Mouse (Mus musculus) heart, postnatal 14 days (tissue): Measurements from ENCODE around the gene 1700029F12Rik. TPM values are rescaled to one million over a fixed set of nuclear protein-coding genes. Genes with fewer than 3 reads are reported as not detected.

Experiments
- DNase-seq, 2 experiments: peaks; one replicate each; pipeline ENCODE4 v3.0.0; 2021 to 2022
- intact Hi-C: fragments of 180-260 bp; cut with DNase I; formaldehyde crosslinking; loops from one replicate; pipeline ENCODE4 v1.15.1; 2025
- total RNA-seq, 2 experiments: library from RNA; stranded (reverse); gene quantifications; 2 replicates each; pipeline ENCODE4 v1.2.3; 2021

1700029F12Rik gene
- total RNA-seq, 2 experiments from 2014 or later: not detected

DNA sequence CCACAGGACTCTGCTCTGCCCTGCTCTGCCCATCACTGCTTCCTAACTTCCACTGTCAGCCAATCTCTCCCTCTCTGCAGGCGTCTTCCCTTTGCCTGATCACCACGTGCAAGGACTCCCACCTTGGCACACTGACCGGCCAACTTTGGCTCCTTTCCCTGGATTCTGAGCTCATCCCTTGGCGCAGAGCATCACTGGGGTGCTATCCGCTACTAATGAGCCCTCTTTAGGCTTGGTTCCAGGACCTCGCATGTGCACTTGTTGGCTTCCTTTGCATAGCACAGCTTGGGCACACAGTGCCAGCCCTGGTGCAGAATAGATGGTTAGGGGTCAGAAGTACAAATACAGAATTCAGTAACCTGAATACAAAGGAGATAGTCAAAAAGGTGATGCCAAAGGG is 17.0 kb upstream of the 1700029F12Rik start:
- intact Hi-C loops: loop anchor here (10.0 kb wide), 1 partner anchor 196 kb away; no protein-coding TSS in a partner anchor
- no peak for DNase-seq

GRCm38 (mm10) chr13:97030075-97030474 is 4.1 kb downstream of the 1700029F12Rik start:
- intact Hi-C loops: no loop called here
- DNase-seq: no peak

- DNase-seq: no peak
- intact Hi-C loops: no loop called here
These were observed 12.3 kb downstream of the 1700029F12Rik start for GRCm38 (mm10) chr13:97021906-97022305.

DNA sequence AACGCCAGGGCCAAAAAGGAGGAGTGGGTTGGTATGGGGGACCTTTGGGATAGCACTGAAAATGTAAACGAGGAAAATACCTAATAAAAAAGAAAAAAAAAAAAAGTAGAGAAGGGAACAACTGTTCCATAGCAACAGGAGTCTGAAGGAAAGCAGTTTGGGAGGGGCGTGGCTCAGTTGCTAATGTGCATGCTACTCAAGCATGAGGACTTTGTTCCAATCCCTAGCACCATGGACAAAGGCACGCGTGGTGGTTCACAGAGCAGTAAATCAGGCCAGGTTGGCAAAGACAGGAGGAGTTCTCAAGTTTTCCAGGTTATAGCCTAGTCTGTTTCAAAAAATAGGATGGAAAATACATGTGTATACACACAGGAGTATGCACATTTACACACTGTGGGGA is 14.0 kb downstream of the 1700029F12Rik start:
- intact Hi-C loops: no loop called here
- DNase-seq: no peak

- no peak for DNase-seq
- intact Hi-C loops: no loop called here
These were observed 16.5 kb downstream of the 1700029F12Rik start for GRCm38 (mm10) chr13:97017711-97018110.

DNA sequence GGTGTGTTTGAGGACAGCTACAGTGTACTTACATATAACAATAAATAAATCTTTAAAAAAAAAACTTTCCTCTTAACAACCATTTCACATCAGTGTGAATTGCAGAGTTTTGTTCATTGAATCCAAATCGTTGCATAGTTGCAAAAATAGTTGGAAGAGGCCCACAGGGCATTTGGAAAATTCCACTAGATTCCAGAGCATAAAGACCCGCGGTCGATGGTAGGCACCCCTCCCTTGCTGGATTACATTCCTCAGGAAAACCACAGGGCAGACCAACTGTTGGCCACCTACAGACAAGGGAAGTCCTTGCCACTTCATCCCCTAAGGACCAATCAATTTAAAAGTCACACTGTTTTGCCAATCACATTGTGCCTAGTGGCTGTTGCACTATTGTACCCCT is 19.8 kb downstream of the 1700029F12Rik start:
- no peak for DNase-seq
- intact Hi-C loops: no loop called here

- intact Hi-C loops: loop anchor here (10.0 kb wide), 1 partner anchor 154 kb away; no protein-coding TSS in a partner anchor
- DNase-seq: no peak
These were observed 25.7 kb downstream of the 1700029F12Rik start for GRCm38 (mm10) chr13:97008266-97009153.

GRCm38 (mm10) chr13:97007501-97008265 is 26.5 kb downstream of the 1700029F12Rik start:
- intact Hi-C loops: loop anchor here (10.0 kb wide), 1 partner anchor 153 kb away; no protein-coding TSS in a partner anchor

GRCm38 (mm10) chr13:97006784-97007183 is 27.4 kb downstream of the 1700029F12Rik start:
- DNase-seq: no peak
- intact Hi-C loops: loop anchor here (10.0 kb wide), 1 partner anchor 152 kb away; no protein-coding TSS in a partner anchor

More at GRCm38 (mm10) chr13:97007501-97008265, 26.5 kb downstream of the 1700029F12Rik start:
- no peak for DNase-seq

DNA sequence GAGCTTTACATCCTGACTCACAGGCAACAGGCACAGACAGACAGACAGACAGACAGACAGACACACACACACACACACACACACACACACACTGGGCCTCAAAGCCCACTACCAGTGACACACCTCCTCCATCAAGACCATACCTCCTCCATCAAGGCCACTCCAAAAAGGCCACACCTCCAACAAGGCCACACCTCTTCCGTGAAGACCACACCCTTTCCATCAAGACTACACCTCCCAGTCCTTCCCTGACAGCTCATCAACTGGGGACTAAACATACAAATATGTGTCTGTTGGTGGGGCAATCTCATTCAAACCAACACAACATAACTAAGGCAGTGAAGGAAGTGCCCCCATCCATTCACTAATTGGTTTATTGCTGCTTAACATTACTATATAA is 37.1 kb downstream of the 1700029F12Rik start:
- intact Hi-C loops: no loop called here
- DNase-seq: no peak

GRCm38 (mm10) chr13:96995243-96995642 is 38.9 kb downstream of the 1700029F12Rik start:
- no peak for DNase-seq
- intact Hi-C loops: no loop called here

GRCm38 (mm10) chr13:96993291-96993989 is 40.7 kb downstream of the 1700029F12Rik start:
- intact Hi-C loops: no loop called here
- no peak for DNase-seq

DNA sequence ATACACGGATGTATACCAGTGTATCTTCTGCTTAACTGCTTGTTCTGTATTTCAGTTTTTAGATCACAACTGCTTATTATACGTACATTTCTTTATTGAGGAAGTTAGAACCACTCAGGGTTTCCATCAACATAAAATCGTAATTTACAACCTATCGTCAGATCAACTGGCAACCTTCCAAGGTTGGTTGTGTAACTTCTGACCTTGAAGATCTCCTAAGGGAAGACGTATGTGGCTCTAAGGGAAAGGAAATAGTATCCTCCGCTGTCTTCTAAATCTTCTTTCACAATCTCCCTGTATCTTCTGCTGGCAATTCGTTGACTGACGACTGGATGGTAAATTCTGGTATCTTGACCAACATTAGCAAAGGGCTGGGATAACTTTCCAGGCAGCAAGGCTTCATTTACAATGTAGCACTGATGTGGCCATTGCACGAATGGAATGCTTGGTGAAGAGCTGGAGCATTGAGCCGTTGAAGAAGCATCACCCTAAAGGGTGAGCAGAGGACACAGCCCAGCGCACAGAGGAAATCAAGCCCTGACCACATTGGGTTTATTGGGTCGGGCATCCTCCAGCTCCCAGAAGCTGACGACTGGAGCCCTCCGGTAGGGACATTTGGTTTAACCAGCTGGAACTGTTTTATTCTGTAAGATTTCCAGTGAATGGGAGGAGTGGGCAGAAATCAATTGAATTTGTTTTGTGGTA is 43.4 kb downstream of the 1700029F12Rik start:
- DNase-seq: no peak

GRCm38 (mm10) chr13:96990045-96990444 is 44.1 kb downstream of the 1700029F12Rik start:
- intact Hi-C loops: no loop called here
- DNase-seq: no peak

More for the DNA sequence above, 43.4 kb downstream of the 1700029F12Rik start:
- intact Hi-C loops: no loop called here

GRCm38 (mm10) chr13:96989129-96989528 is 45.0 kb downstream of the 1700029F12Rik start:
- no peak for DNase-seq
- intact Hi-C loops: no loop called here

GRCm38 (mm10) chr13:96985599-96986275 is 48.4 kb downstream of the 1700029F12Rik start:
- intact Hi-C loops: no loop called here
- DNase-seq: no peak

- intact Hi-C loops: no loop called here
- DNase-seq: no peak
These were observed 49.5 kb downstream of the 1700029F12Rik start for GRCm38 (mm10) chr13:96984688-96985087.

DNA sequence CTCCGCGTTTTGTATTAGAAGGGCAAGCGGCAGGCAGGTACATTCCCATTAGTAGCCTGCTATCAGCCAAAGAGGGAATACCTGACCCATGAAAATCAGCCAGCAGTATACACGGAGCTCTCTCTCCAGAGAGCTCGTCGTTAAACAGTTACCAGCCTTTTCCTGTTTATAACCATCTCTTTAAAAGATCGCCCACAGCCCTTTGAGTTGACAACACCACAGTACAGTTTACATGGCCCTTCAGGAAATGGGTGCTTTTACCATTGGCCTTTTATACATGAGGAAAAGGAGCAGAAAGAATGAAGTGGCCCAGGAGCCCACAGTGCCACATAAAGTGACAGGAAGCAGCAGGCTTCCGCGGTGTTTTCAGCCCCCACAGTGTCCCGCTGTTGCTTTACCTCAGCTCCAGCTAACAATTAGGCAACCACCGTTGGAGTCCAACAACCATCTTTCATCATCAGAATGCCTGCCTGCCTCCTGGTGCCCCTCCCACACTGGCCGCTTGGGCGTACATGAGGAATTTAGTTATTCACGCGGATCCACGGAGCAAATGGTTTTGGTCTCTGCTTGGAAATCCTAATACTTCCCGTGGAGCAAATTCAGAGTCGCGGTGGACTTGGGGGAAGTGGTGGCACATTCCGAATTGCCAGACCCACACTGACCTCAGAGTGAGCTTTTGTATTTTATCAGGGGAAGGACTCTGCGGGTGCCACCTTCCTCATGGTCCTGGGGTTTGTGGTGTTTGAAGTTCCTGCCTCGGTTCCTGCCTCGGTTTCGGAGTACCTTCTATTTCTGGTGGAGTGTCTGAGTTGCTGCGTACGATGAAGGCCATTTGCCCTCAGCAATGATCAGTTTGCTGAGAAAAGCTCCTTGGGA is 50.7 kb downstream of the 1700029F12Rik start:
- DNase-seq: no peak
- intact Hi-C loops: no loop called here
